ENCODE assay signal across 26 mouse cellular contexts in genomic region chr6:83347916-83348315, GRCm38 (mm10). TPM values are rescaled to one million over a fixed set of nuclear protein-coding genes. Genes with fewer than 3 reads are reported as not detected.
DNase-seq lines count a peak whose midpoint lies in the region; ATAC-seq and TF ChIP-seq lines count a peak whose summit lies in the region.
"Had no signal": no experiment of that assay in that cellular context is flagged by ENCODE, and none has a peak within 500 bp of the region (broad histone marks: within the 10 kb centered on the region; RNA-seq: fewer than 3 reads in every experiment).

No protein-coding gene starts in this region.

- H3K4me3 ChIP-seq in liver, adult 2 months (ENCODE audit: insufficient read depth, low read depth, low read length) = no peak overlapping the region
- H3K4me3 ChIP-seq in lung, embryonic 16.5 days (ENCODE audit: low read length) = no peak overlapping the region
- H3K4me3 ChIP-seq: forebrain, embryonic 15.5 days; heart, embryonic 12.5 days; limb, embryonic 12.5 days; neural tube, embryonic 12.5 days had no signal

- H3K4me2 ChIP-seq in lung, embryonic 16.5 days (ENCODE audit: low read depth, low read length) = no peak overlapping the region
- H3K4me2 ChIP-seq: forebrain, embryonic 15.5 days; heart, embryonic 12.5 days; hindbrain, embryonic 14.5 days; midbrain, embryonic 11.5 days had no signal

- DNase-seq in liver, adult 2 months (ENCODE audit: extremely low read depth, low read depth, low spot score) = peak; percentile 28
- DNase-seq in liver = no peak
- DNase-seq in lung, postnatal 4 days = no peak
- peak; percentile 36 for DNase-seq in adipocyte (ENCODE audit: low spot score)
- no peak for DNase-seq in right cerebral cortex, postnatal 14 days
- DNase-seq: adrenal gland, postnatal 14 days; B cell, adult 2 months; cerebellum, adult 11-12 months; gastrocnemius, postnatal 25 days; heart, adult 11 months; kidney, adult 11 months; kidney, postnatal 25 days; lung, postnatal 14 days; right cerebral cortex, adult 18-20 months; right cerebral cortex, postnatal 4 days; thymus, adult 18-20 months; thymus, postnatal 25 days had no signal

- H3K27me3 ChIP-seq in liver, adult 2 months (ENCODE audit: control insufficient read depth, insufficient read depth, low read length) = no peaks in the 10 kb centered on the region
- H3K27me3 ChIP-seq in lung, embryonic 16.5 days (ENCODE audit: control insufficient read depth, insufficient read depth, low read depth, low read length) = no peaks in the 10 kb centered on the region
- H3K27me3 ChIP-seq: forebrain, embryonic 15.5 days; heart, embryonic 12.5 days; limb, embryonic 12.5 days; neural tube, embryonic 12.5 days; Patski had no signal

- H3K9me3 ChIP-seq in lung, embryonic 16.5 days (ENCODE audit: control insufficient read depth, low read length) = no peaks in the 10 kb centered on the region
- H3K9me3 ChIP-seq: forebrain, embryonic 15.5 days; heart, embryonic 12.5 days; limb, embryonic 12.5 days; neural tube, embryonic 12.5 days had no signal

- no peak overlapping the region for H3K27ac ChIP-seq in liver, adult 2 months (replicated peaks; ENCODE audit: insufficient read depth, low read depth, low read length)
- H3K27ac ChIP-seq in lung, embryonic 16.5 days (ENCODE audit: low read length) = no peak overlapping the region
- H3K27ac ChIP-seq: forebrain, embryonic 15.5 days; hindbrain, embryonic 14.5 days; limb, embryonic 12.5 days; neural tube, embryonic 12.5 days had no signal

- peaks cover 15% of the 10 kb centered on the region for H3K79me2 ChIP-seq in liver, adult 2 months (ENCODE audit: control insufficient read depth, insufficient read depth, low read length)

- peaks cover 8% of the 10 kb centered on the region for H3K4me1 ChIP-seq in liver, adult 2 months (ENCODE audit: control insufficient read depth, insufficient read depth, low read length)
- H3K4me1 ChIP-seq in lung, embryonic 16.5 days (replicated peaks; ENCODE audit: control insufficient read depth, insufficient read depth, low read length) = peaks cover 11% of the 10 kb centered on the region

- TF ChIP-seq CTCF in liver, adult 2 months (IDR thresholded peaks at IDR 0.05; ENCODE audit: low read depth, low read length) = no peak

- ATAC-seq in lung, embryonic 16.5 days (ENCODE audit: low read depth) = peak; percentile 79
- ATAC-seq in erythroid progenitor cell, adult 5-6 weeks (replicated peaks; ENCODE audit: low FRiP score, poor library complexity, severe bottlenecking) = no peak
- ATAC-seq: Patski had no signal

- TF ChIP-seq POLR2A in liver, adult 2 months (IDR thresholded peaks at IDR 0.05; ENCODE audit: extremely low read depth, insufficient read depth, low read length) = no peak

- peaks cover 3% of the 10 kb centered on the region; the same call in 1 of the 2 replicates for H3K36me3 ChIP-seq in liver, adult 2 months (ENCODE audit: control insufficient read depth, insufficient read depth, low read length)
- H3K36me3 ChIP-seq in lung, embryonic 16.5 days (ENCODE audit: control insufficient read depth, insufficient read depth, low read length) = peaks cover 2% of the 10 kb centered on the region

- no peak overlapping the region for H3K9ac ChIP-seq in liver, adult 2 months (ENCODE audit: low read depth, low read length)
- H3K9ac ChIP-seq in lung, embryonic 16.5 days (ENCODE audit: low read length) = no peak overlapping the region
- H3K9ac ChIP-seq: forebrain, embryonic 15.5 days; heart, embryonic 12.5 days; hindbrain, embryonic 14.5 days; limb, embryonic 12.5 days; neural tube, embryonic 12.5 days had no signal

- 58% methylated on average over 3 of the region's 3 CpGs for WGBS in liver, adult 2 months
- WGBS in lung, embryonic 16.5 days = 53% methylated on average over 3 of the region's 3 CpGs

RNA-seq across cellular contexts. Expression of gene Bola3, which starts 1.0 kb away (rescaled TPM):
- 26.4 and 47.1 TPM in 2 replicates for total RNA-seq in liver, adult 2 months (2014; rRNA removed)
- 144 and 246 TPM in 2 replicates for polyA plus RNA-seq in liver, adult 2 months (2012; rRNA removed)
- polyA plus RNA-seq in lung, embryonic 16.5 days (2015; fragmentation: Nextera tagmentation; extraction: Ambion mirVana) = 132 and 133 TPM in 2 replicates
- total RNA-seq in erythroid progenitor cell, adult 5-6 weeks (2015; ENCODE audit: low replicate concordance) = 187 and 245 TPM in 2 replicates
- 109 and 149 TPM in 2 replicates for total RNA-seq in erythroid progenitor cell, adult 5-6 weeks (2017; ENCODE audit: low replicate concordance)

RNA-seq across cellular contexts. Expression of gene Mob1a, which starts 22.1 kb away (rescaled TPM):
- total RNA-seq in liver, adult 2 months (2014; rRNA removed) = 35.2 and 40.4 TPM in 2 replicates
- 11.6 and 11.9 TPM in 2 replicates for polyA plus RNA-seq in liver, adult 2 months (2012; rRNA removed)
- polyA plus RNA-seq in lung, embryonic 16.5 days (2015; fragmentation: Nextera tagmentation; extraction: Ambion mirVana) = 72.6 and 72.7 TPM in 2 replicates
- total RNA-seq in erythroid progenitor cell, adult 5-6 weeks (2015; ENCODE audit: low replicate concordance) = 94.3 and 94.8 TPM in 2 replicates
- 88.7 and 102 TPM in 2 replicates for total RNA-seq in erythroid progenitor cell, adult 5-6 weeks (2017; ENCODE audit: low replicate concordance)

RNA-seq across cellular contexts. Expression of gene Mthfd2, which starts 22.2 kb away (rescaled TPM):
- 0.83 and 1.6 TPM in 2 replicates for total RNA-seq in liver, adult 2 months (2014; rRNA removed)
- 0.98 and 1.1 TPM in 2 replicates for polyA plus RNA-seq in liver, adult 2 months (2012; rRNA removed)
- 26.0 and 27.4 TPM in 2 replicates for polyA plus RNA-seq in lung, embryonic 16.5 days (2015; fragmentation: Nextera tagmentation; extraction: Ambion mirVana)
- total RNA-seq in erythroid progenitor cell, adult 5-6 weeks (2015; ENCODE audit: low replicate concordance) = 34.8 and 56.6 TPM in 2 replicates
- 37.2 and 37.9 TPM in 2 replicates for total RNA-seq in erythroid progenitor cell, adult 5-6 weeks (2017; ENCODE audit: low replicate concordance)

Comparison
In these comparisons a context has a peak if more than half of its experiments do, and no peak if none do; other contexts are left out.
1. DNase-seq: peak in liver, adult 2 months (single experiment) and adipocyte (single experiment); none in liver (single experiment), lung, postnatal 4 days (0 of 2) and right cerebral cortex, postnatal 14 days (single experiment).
2. RNA of gene Mthfd2, which starts 22.2 kb away (total RNA-seq): 34.8 to 56.6 TPM in erythroid progenitor cell, adult 5-6 weeks; 0.83 to 1.6 TPM in liver, adult 2 months; every median in the first group is over 10 times any median in the second.